Mouse (Mus musculus) B cell, adult 2 months (primary cell): ENCODE results near the gene Mvb12a.

Source experiments
- DNase-seq, 2 experiments: peaks; one replicate each; pipeline ENCODE4 v3.0.0; 2022

The Mvb12a gene

DNA sequence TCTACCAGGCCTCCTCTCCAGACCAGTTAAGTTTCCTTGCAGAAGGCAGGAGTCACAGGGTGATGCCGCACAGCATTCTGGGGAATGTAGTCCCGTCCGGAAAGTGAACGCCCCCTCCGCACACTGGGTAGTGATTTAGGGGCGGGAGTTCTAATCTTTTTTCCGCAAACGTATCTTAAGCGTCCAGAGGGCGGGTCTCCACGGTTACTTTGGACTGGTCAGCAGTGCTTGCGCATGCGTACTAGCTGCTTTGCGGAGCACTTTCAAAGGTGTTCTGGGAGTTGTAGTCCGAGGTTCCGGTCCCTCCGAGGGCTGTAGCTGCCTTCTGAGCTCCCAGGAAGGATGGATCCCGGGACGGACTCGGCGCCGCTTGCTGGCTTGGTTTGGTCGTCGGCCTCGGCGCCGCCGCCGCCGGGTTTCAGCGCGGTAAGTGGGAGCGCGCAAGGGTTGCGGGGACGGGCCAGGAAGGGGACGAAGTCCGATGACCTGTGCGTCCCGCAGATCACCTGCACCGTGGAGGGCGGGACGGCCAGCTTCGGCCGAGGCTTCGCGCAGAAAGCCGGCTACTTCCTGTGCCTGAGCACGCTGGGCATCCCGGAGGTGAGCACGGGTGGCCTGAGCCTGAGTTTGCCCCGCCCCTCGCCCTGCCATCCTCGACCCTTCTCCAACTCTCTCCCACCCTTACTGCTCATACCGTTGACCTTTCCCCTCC is at the start of gene Mvb12a:
Gene Mvb12a (plus strand): TSS at position 291 of the 712 bp plus-strand sequence.
- DNase-seq, result peak; percentile 94 to 97

DNA sequence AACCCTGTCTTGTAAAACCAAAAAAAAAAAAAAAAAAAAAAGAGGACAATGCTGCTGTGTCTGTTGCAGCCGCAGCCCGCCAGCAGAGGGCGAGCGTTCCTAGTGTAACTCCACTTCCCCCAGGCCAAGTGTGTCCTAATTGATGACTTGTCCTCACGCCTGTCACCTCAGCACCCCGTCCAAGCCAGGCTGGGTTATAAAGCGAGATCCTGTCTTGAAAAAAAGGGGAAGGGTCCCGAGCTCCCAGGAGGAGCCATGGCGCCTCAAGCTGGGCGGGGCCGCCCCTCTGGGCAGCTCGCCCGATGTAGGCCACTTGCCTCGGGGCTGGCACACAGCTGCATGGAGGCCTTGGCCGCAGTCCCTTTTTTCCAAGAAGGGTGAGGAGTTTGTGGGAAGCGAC is 47.7 kb upstream of the Mvb12a start:
- DNase-seq, result peak; percentile 86

DNA sequence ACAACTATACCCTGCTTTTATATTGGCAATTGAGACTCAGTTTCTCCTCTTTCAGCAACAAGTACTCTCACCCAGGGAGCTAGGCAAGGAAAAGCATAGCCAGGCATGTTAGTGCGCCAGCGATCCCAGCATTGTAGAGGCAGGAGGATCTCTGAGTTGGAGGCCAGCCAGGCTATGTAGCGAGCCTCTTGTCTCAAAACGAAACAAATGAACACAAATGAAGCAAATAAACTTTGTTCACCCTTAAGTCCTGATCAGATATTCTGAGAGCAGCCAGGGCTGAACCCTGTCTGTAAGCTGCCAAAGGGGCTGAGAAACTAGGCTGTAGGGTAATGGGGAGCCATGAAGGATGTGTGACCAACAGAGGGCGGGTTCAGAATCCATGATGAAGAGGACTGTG is 46.9 kb upstream of the Mvb12a start:
- no peak for DNase-seq

DNA sequence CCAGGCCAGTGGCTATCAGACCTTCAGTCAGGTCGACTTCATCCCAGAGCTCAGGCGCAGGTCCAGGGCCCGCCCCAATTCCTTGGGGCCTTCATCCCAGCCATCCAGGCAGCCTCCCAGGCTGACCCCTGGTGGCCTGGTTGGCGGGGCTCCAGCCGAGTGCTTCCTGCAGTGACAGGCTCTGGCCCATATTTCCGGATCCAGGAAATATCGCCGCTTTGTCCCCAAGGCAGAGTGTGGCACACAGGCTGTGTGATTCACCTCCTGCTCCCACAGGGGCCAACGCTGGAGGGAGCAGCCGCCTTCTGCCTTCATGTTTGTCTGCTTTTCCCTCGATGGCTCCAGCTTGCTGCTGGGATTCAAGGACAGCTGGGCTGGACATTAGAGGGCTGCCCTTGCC is 46.2 kb upstream of the Mvb12a start:
- no peak for DNase-seq

DNA sequence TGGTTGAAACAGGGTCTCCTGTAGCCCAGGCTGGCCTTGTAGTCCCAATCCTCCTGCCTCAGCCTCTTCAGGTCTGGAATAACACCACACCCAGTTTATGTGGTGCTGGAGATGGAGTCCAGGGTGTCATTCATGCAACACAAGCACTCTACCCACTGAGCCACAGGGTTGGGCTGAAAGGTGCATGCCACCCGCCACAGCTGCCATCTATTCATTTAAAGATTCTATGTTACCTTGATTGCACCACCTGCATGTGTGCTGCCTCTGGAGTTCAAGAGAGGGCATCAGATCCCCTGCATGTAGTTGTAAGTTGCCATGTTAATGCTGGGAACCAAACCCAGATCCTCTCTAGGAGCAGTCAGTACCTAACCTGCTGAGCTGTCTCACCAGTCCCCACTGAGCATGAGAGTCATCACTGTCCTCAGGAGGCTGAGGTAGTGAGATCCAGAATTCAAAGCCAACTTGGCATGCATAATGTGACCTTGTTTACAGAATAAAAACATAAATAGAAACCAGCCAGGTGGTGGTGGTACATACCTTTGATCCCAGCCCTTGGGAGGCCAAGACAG is 45.6 kb upstream of the Mvb12a start:
- DNase-seq, result no peak

DNA sequence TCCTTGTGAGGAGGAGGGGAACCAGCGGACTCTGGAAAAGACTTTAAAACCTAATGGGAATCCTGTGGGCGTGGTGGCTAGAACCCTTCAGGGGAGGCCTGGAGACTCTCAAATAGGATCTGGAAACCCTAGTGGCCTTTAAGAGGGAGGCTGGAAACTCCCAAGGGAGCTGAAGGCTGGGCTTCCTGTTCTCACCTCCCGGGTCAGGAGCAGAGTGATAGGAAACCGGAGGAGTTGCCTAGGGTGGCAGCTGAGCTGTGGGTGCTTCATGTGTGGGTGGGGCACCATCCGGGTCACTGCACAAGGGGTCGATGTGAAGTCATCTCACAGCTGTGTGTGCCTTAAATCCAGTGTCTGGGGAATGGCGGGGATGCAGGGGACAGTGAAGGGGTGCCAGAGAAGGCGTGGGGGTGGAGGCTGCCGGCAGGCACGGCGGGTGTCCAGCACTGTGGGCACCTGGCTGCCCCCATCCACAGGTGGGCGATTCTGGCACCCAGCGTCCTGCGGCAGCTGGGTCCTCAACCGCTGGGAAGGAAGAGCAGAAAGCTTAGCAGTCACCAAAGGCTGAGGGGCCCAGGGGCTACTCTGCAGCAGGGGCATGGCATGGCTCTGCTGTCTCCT is 44.7 kb upstream of the Mvb12a start:
- no peak for DNase-seq

DNA sequence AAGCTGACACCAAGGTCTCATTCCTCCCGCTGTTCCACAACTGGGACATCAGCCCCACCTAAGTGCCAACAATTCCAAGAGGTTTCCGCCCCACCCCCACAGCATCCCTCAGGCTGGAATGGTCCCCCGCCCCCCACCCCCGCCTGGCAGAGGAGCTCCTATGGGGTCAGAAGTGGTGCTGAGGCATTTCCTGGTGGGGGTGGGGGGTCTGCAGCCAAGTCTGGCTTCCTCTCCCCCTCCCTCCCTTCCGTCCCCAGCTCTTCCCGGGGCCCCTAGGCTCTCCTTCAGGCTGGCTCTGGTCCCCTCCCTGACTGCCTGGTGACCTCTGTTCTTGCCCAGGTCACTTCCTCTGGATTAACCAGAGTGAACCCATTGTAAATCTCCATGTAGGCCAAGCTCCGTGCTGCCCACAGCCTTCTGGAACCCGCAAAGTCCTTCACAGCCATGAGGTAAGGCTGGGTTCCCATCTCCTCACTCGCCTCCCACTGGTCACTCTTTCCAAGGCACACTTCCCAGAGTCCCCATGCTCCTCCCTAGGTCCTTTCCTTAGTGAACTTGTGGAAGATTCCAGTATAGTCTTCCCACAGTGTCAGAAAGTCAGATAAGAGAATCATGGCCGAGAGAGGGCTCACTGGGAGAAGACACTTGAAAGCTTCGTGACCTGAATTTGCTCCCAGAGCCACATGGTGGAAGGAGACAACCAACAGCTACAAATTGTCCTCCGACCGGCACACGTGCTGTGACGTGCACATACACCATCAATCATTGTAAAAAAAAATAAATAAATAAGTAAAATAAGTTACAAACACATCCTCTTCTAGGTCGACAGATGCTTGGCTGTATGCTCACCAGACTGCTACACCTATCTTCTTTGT is 43.7 kb upstream of the Mvb12a start:
- DNase-seq, result no peak

DNA sequence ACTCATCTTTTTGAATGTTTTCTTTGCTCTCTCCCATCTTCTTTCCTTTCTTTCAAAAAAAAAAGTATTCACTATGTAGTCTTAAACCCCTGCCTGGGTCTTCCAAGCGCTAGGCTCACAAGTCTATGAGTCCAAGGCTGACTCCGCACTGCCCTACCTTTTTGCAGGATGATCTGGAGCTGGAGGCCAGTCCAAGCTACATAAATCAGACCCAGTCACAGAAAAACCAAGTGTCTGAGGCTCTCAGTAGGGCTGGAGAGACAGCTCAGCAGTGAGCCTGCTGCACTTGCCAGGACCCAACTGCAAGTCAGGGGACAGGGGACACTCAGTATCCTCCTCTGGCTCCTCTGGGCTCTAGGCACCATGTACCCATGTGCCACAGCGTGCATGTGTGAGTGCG is 38.4 kb upstream of the Mvb12a start:
- no peak for DNase-seq

DNA sequence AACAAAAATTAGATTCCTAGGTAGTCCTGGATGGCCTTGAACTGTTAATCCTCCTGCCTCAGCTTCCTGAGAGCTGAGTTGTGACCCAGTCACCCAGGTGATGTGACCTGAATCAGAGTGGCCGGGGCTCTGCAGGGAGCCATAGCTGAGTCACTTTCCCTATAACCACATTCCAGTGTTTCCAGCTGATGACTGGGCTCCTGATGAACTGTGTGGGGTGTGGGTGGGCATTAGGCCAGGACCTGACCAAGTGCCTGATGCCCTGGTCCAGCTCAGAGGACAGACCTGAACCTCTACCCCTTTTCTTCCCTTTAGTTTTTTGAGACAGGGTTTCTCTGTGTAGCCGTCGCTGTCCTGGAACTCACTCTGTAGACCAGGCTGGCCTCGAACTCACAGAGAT is 37.4 kb upstream of the Mvb12a start:
- no peak for DNase-seq

DNA sequence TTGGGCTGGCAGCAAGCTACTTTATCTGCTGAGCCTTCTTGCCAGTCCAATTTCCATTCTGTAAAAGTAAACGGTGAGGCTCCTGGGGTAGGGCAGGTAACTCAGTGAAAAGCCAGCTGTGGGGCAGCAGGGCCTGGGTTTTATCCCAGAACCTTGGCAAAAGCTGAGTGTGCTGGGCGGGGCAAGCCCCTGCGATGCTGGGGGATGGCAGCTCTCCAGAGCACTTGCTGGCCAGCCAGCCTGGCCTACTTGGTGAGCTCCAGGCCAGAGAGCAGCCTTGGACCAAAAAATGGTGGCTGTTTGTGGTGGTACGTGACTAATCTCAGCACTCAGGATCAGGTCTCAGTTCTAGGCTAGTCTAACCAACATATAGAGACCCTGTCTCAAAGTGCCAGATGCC is 36.7 kb upstream of the Mvb12a start:
- no peak for DNase-seq

DNA sequence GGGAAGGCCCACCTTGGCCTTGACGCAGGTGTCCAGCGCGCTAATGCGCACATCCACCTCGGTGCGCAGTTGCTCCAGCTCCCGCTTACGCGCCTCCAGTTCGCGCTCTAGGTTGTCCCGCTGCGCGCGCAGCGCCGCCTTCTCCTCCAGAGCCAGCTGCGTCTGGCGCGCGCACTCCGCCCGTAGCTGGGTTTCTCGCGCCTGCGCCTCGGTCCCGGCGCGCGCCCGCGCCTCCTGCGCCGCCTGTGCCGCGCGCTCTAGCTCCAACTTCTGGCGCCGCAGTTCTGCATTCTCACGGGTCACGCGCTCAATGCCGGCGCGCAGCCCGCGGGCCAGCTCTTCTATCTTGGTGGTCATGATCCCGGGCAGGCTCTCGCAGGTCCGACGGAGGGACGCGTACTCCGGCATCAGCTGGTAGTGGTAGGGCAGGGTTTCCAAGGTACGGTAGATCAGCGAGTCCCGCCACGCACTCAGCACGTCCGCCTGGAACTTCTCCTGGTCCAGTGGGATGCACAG is 35.1 kb upstream of the Mvb12a start:
- no peak for DNase-seq

DNA sequence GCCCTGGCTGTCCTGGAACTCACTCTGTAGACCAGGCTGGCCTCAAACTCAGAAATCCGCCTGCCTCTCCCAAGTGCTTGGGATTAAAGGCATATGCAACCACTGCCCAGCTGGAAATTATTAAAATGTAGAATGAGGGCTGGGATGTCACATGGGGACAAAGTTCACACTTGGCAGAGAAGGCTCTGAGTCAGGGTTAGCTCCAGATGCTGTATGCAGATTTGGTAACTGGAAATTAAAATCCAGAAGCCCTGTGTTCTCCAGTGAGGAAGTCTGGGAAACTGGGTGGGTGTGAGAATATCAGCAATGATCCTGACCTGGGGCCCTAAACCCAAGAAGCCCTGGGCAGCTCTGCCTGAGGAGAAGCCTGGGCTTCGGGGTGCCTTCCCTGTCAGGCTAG is 33.4 kb upstream of the Mvb12a start:
- DNase-seq, result no peak

DNA sequence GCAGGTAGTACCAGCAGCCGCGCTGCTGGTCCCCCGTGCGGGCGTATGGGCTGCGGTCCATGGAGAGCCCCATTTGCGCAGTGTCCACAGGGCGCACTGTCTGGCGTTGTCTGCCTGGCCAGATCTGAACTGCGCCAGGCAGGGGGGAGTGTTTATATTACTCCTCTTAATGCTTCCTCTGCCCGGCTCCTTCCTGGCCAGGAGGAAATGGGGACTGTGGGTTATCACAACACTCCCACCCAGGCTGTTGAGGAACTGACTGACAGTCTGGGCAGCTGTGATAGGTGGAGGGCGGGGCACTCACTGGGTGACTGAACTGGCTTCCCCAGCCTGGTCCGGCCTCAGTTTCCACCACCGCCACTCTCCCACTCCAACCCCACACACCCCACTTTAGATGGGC is 31.1 kb upstream of the Mvb12a start, which contains the start of gene Plvap:
Gene Plvap (minus strand): TSS at position 109 of the 400 bp plus-strand sequence.
- DNase-seq, result no peak

DNA sequence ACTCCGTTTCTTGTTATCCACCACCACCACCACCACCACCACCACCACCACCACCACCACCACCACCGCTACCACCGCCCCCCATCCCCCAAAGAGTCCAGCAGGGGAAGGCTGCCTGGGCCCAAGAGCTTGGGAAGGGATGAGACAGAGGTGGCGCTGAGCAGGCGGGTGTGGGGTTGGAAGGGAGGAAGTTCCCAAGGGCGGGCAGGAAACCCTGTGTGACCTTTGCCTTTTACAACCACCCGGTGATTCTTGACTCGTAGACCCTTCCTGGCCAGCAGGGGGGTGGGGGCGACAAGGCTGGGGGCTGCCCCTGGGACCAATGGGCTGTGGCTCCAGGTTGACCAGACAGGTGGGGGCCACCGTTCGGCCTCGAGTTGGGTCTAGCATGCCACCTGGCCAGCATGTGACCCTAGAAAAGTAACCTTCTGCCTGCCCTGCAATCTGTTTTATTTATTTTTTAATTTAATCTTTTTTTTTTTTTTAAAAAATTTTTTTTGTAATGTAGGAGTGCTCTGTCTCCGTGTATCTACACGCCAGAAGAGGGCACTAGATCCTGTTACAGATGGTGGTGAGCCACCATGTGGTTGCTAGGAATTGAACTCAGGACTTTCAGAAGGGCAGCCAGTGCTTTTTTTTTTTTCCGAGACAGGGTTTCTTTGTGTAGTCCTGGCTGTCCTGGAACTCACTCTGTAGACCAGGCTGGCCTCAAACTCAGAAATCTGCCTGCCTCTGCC is 29.5 kb upstream of the Mvb12a start:
- DNase-seq, result no peak

DNA sequence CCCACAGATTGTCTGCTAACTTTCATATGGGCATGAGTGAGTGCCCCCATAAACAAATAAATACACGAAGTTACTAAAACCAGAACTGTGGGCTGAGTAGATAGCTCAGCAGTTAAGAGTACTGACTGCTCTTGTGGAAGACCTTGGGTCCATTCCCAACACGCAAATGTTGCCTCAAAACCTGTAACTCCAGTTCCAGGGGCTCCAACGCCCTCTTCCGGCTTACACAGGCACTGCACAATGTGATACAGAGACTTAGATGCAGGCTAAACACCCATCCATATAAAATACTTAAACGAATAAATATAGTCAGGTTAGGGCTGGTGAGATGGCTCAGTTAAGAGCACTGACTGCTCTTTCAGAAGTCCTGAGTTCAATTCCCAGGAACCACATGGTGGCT is 27.7 kb upstream of the Mvb12a start:
- DNase-seq, result no peak

DNA sequence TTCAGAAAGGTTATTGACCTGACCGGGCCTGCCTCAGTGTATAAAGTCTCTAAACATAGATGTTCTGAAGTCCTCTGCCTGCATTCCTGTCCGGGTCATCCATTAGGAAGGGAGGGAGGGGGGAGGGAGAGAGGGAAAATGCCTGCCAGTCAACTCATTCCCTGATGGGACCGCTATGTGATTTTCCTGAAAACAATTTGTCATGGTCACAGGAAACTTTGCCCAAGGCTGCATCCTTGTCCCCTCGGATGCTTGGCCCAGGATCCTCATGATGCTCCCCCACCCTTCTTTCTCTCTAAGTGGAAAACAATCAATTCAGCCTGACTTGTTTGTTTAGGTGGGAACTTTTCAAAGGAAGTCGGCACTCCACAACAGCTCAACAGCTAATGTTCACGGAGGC is 25.9 kb upstream of the Mvb12a start:
- DNase-seq, result no peak

DNA sequence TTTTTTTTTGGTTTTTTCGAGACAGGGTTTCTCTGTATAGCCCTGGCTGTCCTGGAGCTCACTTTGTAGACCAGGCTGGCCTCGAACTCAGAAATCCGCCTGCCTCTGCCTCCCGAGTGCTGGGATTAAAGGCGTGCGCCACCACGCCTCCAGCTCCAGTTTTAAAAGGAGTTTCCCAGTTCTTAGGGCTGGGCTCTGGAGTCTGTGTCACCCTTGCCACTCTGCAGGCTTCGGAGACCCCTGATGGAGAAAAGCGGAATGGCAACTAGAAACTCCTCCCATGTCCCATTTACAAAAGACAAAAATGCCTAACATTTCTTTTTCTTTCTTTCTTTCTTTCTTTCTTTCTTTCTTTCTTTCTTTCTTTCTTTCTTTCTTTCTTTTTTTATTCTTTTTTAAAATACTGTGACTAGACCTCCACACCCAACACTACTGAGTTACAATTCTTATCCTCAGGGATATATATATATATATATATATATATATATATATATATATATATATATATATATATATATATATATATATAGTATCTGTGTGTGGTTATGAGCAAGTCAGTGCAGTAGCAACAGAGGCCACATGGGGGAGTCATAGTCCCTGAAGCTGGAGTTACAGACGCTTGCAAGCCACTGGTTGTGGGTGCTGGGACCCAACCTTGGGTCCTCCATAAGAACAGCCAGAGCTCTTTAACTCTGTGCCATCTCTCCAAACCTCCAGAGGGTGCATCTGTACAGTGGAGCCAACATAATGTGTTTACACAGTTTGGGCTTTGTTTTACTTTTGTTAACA is 23.5 kb upstream of the Mvb12a start:
- DNase-seq, result peak; percentile 57 to 64

DNA sequence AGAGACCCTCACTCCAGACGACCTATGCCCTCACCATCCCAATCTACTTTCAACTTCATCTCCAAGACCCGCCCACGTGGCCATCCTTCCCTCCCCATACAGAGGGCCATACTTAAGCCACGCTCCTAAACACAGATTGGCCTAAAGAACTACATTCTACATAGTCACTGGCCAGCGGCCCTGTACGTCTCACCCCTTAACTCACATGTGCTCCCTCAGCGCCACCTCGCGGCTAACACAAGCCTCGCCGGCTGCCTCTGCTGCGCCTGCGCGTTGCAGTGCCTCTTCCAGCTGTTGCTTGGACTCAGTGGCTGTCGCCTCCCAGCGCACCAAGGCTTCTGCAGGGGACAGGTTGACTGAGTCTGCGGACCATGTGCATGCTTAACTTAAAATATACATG is 21.1 kb upstream of the Mvb12a start:
- peak; percentile 94 to 95 for DNase-seq

DNA sequence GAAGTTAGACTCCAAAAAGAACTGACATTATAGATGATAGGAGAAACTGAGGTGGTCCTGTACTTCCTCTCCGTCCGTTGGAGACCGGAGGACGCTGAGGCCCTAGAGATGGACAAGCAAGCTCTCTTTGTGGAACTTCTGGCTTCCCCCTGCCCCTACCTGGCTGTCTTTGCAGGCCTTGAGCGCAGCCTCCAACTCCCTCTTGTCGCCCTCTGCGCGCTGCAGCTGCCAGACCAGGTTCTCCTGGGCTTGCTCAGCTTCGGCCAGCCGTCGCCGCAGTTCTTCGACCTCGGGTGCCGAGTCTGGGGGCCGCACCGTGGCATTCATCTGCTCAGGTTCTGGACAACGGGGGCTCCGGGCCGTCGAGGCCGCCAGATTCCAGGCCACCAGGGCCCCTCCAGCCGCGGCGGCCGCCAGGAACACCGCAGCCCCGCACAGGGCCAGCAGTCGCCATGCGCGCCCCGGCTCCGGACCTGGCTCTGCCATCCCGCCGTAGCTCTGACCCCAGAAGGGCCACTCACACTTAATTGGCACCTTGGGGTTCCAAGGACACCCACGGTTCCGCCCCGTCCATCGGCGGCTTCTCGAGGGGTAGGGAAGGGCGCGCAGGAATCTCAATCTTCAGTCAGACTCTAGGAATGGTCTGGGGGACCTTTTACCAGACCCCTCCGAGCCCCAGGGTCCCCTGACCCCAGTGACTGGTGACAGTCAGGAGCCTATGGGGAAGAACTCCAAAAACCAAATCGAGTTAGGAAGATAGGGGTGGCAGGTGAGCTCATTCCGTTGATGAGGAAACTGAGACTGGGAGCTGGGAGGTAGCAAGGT is 17.3 kb upstream of the Mvb12a start, which contains the start of gene Ccdc194:
Gene Ccdc194 (minus strand): TSS at position 486 of the 825 bp plus-strand sequence.
- DNase-seq, result no peak

DNA sequence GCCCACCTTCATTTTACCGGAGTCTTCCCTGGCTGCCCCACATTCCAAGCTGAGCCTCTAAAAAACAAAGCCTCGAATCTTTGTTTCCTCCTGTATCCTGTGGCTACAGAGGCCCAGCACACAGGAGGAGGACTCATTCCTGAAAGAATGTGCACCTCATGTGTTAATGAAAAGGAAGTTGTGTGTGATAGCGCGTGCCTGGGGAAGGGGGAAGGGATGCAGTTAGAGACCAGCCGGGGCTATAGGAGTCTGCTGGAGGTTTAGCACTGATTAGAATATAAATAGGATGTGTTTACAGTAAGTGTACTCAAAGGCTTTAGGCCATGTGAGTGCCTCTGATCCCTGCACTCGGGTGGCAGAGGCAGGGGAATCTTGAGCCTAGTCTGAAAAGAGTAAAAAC is 16.4 kb upstream of the Mvb12a start:
- no peak for DNase-seq
